Mouse (Mus musculus) 3T3-L1 (cell line): Measurements from ENCODE around the gene Zmiz1.

Experiments used
- DNase-seq: peaks from one replicate; pipeline ENCODE4 v3.0.0-alpha.2; 2015; ENCODE audit warnings: low read depth, low spot score

Zmiz1 gene

DNA sequence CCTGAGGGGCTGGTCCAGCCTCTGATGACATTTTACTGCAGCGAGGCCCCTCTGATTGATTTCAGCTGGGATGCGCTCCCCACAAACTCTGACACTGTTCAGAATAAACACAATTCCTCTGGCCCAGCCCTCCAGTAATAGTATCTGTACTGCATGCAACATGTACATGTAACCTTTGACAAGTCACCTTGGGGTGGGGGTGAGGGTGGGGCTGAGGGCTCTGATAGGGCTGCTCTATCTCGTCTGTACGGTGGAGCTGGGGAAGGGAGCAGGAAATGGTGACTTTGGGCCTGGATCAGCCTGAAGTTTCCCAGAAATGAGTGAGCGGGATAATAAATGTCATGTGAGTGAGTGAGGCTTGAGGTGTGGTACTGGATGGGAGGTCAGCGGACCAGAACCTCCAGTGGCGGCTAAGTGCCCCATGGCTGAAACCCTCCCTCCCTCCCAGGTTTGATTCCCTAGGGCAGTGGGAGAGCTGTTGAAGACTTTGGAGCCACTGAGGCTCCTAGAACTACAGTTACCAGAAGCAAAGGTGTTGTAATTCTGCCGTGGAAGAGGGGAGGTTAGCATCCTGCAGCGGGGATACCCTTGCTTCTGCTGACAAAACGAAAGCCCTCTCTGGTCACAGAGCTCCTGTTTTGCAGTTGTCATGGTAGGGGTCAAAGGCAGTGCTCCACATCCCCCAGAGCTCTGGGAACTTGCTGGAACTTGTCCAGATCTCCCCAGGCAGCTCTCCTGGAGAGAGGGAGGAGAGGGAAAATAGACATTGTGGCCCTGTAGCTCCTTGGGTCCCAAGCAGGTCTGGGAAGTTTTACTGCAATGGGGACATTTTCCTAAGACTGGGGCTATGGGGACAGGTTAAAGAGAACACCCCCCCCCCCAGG lies 153.1 kb downstream of the Zmiz1 start:
- DNase-seq: no peak

DNA sequence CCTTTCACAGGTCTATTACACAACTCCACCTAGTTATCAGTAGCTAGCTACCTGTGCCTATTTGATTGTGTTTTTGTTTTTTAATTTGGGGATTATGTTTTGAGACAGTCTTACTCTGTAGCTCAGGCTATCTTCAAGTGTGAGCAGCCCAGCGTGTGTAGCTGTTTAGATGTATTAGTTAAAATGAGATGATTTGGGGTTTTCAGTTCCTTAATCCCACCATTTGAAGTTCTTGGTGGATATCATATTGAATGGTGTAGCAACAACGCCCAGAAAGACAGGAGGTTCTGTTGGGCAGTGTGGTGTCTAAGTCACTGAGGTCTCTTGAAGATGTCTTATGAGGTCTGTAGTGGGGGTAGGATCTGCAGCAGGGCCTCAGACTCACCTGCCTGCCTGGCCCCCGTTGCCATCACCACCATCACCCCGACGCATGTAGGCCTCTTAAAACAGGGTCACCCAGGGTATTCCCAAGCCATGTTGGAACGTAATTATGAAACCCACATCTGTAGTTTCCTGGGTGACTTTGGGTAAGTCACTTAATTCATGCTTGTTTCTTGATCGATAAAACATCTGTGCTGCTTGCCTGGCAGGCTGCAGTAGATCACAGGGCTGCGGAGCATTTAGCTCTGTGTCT lies 155.1 kb downstream of the Zmiz1 start:
- DNase-seq: no peak

DNA sequence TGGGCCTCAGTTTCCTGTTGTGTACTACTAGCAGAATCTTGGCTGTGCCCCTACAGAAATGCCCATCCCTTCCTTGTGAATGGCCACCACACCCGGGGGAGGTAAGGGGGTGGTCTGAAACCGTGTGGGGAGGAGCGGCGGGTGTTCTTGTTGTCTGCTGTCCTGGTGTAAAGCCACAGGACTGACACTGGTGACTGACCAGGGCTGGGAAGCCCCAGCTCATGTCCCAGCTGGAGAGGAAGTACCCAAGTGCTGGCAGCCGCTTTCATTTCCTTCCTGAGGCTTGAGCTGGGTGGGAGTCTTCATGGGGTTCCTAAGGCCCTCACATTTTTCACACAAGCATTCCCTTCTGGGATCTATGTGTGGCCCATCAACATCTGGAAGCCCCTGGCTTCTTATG lies 155.7 kb downstream of the Zmiz1 start:
- no peak for DNase-seq

DNA sequence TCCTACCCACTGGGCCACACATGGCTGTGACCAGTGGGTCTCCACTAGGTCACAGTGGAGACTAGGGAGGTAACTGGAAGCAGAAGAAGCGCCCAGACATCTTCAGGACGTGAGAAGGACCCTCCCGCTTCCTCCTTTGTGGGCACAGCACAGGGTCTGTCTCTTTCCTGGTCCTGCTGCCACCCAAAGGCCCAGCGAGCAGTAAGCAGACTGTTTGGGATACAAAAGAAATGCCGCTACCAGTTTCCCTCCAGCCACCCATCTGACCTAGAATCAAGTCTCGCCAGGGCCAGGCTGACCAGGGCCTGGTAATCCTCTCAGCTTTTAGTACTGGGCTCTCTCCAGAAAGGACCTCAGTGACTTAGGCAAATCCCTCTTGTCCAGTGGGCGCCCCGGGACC lies 156.6 kb downstream of the Zmiz1 start:
- DNase-seq: no peak

DNA sequence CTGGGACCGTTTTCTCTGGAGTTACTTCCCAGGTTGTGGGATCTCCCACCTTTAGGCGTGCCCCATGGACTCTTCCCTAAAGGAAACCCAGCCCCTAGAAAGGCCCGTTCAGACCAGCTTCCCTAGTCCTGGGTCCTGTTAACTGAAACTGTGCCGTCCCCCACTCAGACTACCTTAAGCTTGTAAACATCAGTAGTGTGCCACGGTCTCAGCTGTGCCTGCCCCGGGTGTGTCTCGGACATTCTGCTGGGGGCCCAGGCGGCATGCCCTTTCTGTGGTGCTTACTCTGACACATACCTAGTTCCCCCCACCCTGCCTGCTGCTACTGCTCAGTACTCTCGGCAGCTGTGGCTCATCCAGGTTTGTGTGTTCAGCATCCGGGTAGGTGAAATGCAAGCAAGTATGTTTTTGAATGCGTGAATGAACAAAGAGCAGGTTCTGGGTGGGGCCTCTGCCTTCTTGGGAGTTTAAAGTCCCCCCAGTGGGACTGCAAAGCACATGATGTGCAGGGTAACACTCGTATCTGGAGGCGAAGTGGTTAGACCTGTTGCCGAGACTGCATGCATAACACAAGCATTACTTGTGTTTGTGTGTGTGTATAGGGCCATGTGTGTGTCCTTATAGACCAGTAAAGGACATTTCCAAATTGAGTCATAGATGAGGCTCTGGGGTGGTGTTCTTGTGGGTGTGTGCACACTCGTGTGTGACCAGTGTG lies 157.2 kb downstream of the Zmiz1 start:
- DNase-seq: no peak

DNA sequence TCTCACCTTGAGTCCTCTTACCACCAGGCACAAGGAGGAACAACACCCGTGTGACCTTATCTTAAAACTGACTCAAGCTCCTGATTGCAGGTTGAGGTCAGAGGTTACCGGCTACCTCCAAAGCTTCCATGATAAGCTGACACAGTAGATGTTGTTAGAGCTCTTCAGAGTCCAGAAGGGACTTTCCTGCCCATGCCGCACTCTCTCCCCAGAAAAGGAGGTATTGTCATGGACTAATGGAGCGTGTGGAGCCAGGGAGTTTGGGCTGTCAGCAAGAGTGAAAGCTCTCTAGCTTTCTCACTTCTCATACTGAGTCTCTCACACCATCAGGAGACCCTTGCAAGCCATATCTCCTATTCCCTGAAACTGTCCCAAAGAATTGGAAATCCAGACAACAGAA lies 158.3 kb downstream of the Zmiz1 start:
- no peak for DNase-seq

DNA sequence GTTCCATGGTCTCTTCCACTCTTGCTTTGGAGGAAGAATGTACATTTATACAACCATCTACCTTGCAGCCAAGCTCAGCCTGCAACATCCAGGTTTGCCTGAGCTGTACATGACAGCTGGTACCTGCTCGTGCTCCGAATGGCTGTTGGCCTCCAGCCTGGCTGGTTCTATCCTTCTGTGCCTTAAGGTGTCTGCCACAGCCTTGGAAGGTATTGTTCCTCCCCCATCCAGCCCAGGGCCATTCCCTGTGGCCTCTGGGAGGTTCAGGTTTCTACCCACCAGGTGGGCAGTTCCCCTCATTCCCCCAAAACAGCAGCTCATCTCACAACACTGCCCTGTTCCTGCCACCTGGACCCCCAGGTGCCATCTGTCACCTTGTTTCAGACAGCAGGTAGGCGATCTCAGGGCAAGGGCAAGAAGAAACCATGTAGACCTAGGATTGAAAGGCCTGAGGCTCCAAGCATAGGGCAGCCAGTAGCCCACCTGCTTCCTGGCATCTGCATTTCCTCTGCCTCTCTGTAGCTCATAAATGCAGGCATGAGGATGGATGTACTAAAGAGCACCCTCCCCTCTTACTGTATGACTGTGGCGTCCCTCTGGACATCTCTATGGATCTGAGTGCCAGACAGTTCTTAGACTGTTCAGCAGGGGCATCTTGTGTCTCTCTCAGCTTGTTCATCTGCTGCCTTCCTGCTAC lies 160.2 kb downstream of the Zmiz1 start:
- no peak for DNase-seq

DNA sequence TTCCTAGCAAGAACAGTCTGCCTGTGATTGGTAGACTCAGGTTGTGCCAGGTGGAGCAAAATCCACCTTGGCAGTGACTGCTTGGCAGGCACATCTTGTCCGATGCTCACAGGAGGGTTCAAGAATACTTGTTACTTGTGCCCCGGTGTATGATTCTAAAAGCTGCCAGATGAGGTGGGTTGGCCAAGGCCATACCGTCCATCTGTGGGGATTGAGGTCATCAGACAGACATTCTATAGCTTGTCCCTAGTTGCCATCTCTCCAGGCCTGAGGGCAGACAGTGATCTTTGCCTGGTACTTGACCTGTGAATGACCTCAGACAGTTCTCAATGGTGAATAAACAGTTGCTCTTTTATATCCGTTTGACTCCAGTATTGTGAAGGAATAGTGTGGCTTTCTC lies 161.8 kb downstream of the Zmiz1 start:
- no peak for DNase-seq

DNA sequence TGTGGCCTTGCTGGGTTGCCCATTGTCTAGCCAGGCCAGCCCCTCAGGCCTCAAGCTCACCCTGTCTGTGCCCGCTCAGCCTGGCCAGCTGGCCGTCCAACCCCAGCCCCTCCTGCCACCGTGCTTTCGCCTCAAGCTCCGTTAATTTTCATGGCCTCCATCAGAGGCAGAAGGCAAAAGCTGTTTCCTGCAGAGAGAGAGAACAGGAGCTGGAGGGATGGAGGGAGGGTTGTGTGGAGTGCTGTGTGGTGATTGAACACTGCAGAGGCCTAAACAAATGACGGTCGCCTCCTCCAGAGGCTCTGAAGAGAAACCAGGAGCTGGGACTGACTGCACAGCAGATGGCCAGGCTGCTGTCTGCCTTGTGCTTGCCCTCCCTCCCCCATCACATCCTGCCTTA lies 164.7 kb downstream of the Zmiz1 start:
- no peak for DNase-seq

DNA sequence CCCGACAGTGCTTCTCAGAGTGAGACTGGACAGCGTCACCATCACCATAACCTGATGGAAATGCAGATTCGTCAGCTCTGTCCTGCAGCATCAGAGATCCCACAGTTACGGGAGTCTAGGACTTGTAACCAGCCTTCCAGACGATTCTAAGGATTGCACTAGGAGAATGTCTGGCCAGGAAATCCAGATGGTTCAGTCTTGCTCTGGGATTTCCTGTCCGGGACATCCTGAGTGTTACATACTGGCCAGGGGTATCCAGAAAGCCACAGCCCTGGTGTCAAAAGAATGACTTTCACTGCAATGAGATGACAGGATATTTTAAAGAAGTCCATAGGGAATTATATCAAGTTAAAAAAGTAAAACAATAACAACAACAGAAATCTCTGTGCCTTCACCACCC lies 165.7 kb downstream of the Zmiz1 start:
- DNase-seq: no peak

DNA sequence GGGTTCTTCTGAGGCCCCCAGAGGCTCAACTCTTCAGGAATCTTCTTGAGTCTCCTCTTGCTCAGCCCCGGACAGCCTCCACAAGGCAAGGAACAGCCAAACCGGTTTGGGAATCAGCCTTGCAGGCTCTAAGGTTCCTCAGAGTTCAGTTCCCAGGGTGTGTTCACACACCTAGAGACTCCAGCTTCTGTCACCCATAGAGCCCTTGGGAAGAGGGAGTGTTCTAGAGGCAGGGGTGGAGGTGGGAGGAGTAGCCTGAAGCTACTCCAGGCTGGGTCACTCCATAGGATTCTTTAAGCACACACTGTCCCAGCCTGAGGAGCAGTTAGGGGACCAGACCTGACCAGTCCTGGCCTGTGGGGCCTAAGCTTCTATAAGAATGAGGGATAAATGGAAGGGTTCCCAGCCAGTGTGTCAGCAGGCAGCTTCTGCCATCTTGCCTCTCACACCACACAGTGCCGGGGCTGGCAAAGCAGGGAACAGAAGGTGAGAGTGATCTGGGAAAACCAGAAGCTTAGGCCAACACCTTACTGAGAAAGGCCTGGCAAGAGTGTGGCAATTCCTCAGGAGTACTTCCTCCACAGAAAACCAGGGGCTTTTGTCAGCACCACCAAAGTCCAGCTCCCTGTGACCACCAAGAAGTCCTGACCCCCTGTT lies 168.7 kb downstream of the Zmiz1 start:
- no peak for DNase-seq

DNA sequence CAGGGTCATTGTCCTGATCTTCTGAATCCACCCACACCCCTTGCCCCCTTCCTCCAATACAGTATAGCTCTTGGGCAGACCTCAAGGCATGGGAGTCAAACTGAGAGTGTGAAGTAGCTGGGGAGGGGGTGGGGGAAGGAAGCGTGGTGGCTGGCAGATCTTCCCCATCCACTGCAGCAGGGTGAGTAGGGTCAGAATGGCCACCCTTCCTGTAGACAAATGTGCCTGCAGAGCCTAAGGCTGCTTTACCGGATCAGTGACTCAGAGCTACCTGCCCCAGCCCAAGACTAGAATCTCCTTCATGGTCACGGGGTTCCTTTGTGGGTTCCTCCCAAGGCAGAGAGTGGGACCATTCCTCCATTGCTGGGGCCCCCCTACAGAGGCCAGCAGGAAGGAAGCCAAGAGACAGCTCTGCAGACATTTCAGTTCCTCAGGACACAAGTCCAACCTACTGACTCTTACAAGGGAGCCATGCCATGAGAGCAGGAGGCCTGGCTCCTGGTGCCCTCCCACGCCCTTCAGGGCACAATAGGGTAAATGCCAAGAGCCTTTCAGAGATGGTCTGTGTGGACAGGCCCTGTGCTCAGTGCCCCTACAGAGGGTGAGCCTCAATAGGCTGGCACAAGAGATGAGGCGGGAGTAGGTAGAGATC lies 169.6 kb downstream of the Zmiz1 start:
- no peak for DNase-seq

DNA sequence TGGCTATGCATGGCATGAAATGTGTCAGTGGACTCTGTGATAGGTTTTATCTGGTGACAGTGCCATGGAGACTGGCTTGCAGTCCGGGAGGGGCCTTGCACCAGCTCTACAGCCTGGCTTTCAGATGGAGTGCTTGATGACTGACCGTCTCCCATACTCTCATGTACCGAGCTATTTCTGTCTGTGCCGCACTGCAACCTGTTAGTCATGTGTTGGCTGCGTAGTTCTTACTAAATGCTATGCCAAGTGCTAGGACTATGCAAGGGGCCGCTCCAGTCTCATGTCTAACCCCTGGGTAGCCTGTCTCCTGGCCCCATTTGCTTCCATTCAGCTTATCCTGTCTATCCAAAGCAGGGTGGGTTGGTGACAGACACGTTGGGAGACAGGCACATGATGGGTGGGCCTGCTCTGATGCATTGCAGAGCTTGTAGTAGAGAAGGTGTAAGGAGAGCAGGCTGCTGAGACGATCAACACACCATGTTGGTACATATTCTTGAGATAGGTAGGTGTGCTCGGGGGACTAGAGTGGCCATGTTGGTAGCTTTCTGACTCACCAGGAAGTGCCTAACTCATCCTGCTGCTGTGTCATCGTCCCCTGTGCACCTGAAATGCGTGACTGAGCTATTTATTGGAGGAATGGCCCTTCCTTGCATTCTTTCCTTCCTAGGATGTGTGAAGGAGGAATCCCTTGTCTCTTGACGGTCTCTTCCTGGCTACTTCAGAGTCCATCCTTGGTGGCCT lies 171.1 kb downstream of the Zmiz1 start:
- DNase-seq: no peak

DNA sequence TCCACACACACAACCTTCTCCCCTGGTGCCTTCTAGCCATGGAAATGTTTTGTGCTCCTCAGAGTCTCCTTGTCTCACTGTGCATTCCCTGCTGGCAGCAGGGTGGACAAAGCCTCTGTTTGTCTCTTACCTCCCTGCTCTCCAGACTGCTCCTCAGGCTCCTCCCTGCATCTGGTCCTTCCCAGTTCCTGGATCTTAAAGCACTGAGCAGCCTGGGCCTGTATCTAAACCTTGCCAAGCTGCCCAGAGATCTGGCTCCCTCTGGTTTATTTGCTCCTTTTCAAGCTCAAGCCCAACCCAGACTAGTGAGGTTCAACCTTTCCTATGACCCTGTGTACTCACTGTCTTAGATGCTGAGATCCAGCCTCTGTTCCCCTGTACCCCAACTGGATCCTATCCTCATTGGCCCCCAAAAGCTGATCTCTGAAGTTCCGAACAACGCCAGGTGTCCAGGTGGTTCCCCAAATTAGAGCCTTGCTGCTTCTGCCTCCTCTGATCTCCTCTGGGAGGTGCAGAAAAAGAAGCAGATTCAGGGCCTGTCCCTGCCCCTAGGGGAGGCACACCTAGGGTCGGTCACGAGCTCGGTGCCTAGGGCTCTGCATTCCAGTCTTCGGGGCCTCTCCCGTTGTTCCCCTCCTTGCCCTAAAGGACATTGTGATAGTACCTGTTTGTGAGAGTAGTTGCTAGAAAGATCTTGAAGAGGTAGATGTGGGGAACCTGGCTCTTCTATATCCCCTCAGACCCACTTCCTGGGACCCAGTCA lies 171.8 kb downstream of the Zmiz1 start:
- no peak for DNase-seq

DNA sequence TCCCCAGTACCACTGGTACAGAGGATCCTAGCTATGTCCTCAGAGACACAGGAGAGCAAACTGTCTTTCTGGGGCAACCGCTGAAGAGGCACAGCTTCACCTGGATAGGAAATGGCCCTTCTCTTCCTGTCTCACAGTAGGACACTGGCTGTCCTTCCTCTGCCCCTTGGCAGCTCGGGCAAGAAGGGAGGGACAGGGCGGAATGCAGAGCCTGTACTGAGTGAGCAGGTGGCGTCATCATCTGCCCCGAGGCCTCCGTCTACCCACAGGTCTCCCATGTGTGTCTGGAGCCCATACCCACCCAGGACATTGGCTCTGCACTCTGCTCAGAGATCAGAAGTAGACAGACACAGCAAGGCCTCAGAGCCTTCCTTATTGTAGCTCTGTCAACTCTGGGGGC lies 172.5 kb downstream of the Zmiz1 start:
- no peak for DNase-seq

DNA sequence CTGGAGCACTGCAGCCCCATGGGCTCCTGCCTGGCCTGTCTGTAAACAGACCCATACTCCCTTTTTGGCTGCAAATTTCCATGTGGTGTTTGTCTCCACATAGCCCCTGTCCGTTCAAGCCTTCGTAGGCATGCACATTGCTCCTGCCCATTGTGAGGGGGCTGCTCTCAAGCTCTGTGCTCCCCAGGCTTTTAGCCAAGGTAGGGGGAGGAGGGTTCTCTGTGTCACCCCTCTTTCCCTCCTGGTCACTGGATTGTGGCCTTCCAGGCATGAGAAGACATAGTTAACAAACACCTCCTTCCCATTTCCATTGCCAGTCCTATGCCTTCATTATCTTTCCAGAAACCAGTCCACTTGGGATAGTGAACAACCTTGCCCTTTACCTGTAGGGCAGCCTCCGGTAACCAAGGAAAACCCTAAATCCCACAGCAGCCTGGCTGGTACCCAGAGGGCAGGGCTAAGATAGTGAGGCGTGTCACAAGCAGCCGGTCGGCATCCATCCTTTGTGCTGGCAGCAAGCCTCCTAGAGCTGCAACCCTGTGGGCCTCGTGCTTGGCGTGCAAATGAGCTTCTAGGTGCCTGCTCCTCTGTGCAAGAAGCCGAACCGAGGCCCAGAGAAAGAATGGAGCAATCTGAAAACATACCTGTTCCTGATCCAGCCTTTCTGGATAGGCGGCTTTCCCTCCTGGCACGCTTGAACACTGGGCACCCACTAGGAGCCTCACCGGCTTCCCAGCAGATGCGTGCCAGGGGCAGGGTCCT lies 174.7 kb downstream of the Zmiz1 start:
- DNase-seq: no peak

DNA sequence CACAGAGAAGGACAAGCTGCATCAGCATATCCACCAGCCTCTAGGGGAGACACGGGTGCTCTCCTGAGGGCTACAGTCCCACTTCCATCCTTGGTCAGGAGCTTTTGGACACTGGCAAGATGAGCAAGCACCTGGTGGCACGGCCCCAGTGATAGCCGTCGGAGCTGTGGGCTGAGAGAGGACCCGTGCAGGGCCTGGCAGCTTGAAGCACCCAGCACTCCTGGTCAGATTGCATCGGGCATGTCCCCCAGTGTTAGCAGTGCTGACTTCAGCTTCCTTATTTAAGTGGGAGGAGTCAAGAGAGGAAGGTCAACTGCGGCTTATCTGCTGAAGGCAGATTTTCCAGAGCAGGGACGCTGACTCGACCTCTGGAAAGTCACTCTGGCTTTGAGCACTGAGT lies 175.3 kb downstream of the Zmiz1 start:
- DNase-seq: no peak

DNA sequence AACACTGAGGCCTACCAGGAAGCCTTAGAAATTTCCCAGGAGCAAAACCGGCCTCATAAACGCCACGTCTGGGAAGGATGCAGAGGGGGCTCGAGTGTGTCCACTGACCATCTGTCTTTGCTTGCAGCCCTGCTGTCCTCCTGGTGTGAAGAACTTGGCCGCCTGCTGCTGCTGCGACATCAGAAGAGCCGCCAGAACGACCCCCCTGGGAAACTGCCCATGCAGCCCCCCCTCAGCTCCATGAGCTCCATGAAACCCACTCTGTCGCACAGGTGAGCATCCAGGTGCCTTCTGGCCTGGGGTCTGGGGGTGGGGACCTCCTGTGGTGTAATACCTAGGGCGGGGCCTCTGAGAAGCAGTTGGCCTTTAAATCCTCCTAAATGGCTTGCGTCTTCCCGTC lies 176.8 kb downstream of the Zmiz1 start:
- DNase-seq: no peak

DNA sequence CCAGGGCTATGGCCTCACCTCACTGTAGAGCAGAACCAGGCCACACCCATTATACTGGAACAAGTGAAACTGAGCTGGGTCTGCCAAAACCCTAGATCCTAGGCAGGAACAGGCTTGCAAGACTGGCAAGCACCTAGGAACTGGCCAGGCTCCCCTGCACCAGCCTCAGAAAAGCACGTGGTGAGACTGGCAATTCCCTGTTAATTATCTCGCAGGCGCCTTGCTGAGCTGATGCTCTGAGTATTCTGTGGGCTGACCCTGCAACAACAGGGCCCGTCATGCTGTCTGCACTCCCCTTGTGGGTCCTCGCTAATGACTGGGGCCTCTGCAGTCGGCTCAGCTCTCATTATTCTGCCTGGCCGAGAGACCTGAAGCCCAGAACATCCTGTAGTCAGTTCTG lies 177.3 kb downstream of the Zmiz1 start:
- DNase-seq: no peak
